Mouse (Mus musculus) forebrain, embryonic 14.5 days (tissue): Measurements from ENCODE around the gene Serp2. TPM values are rescaled to one million over a fixed set of nuclear protein-coding genes. Genes with fewer than 3 reads are reported as not detected.

Source experiments
- polyA plus RNA-seq: library from polyadenylated mRNA; unstranded; fragments of >200 nt; fragmentation: Nextera tagmentation; extraction: Ambion mirVana; gene quantifications from 2 replicates; pipeline ENCODE4 v1.2.1, GENCODE M21; 2014

The Serp2 gene
- polyA plus RNA-seq, 1 experiment from 2014 or later: 147 TPM

Other genes starting within 250 kb of the Serp2 start
- 854 and 922 TPM in 2 replicates for gene Tsc22d1, start 141.9 kb downstream of the Serp2 start, polyA plus RNA-seq